Mouse (Mus musculus) thymus, postnatal 14 days (tissue): ENCODE data around the gene Serpinb1c.
"Not testable (repeated sequence)": the region's sequence is repeated elsewhere in the genome, so short reads cannot be mapped to it uniquely, and the experiment has no call there.

Experiments
- DNase-seq: peaks from one replicate; pipeline ENCODE4 v3.0.0; 2021

Gene Serpinb1c

GRCm38 (mm10) chr13:32898111-32898510 is at the start of gene Serpinb1c:
Gene Serpinb1c (minus strand): TSS chr13:32898211.
- no peak for DNase-seq

- DNase-seq, result not testable (repeated sequence)
Measured at GRCm38 (mm10) chr13:32939191-32939590, 41.2 kb upstream of the Serpinb1c start.

GRCm38 (mm10) chr13:32938275-32938674 is 40.3 kb upstream of the Serpinb1c start:
- DNase-seq, result not testable (repeated sequence)

GRCm38 (mm10) chr13:32934706-32935381 is 36.8 kb upstream of the Serpinb1c start:
- no peak for DNase-seq

- DNase-seq, result peak; percentile 16
Measured at GRCm38 (mm10) chr13:32929107-32929750, 31.2 kb upstream of the Serpinb1c start.

GRCm38 (mm10) chr13:32927241-32927640 is 29.2 kb upstream of the Serpinb1c start:
- DNase-seq, result no peak

GRCm38 (mm10) chr13:32926661-32927060 is 28.6 kb upstream of the Serpinb1c start:
- no peak for DNase-seq

- DNase-seq, result no peak
Measured at GRCm38 (mm10) chr13:32924578-32925360, 26.8 kb upstream of the Serpinb1c start.

GRCm38 (mm10) chr13:32922622-32923021 is 24.6 kb upstream of the Serpinb1c start:
- no peak for DNase-seq

GRCm38 (mm10) chr13:32912770-32913380 is 14.9 kb upstream of the Serpinb1c start:
- no peak for DNase-seq

GRCm38 (mm10) chr13:32908182-32908581 is 10.2 kb upstream of the Serpinb1c start:
- no peak for DNase-seq

- peak; percentile 86 for DNase-seq
Measured at GRCm38 (mm10) chr13:32903211-32903873, 5.3 kb upstream of the Serpinb1c start.

GRCm38 (mm10) chr13:32902481-32903015 is 4.5 kb upstream of the Serpinb1c start:
- DNase-seq, result peak; percentile 71

- peak; percentile 35 for DNase-seq
Measured at GRCm38 (mm10) chr13:32900639-32901038, 2.6 kb upstream of the Serpinb1c start.

GRCm38 (mm10) chr13:32899114-32899513 is 1.1 kb upstream of the Serpinb1c start:
- DNase-seq, result not testable (repeated sequence)

- no peak for DNase-seq
Measured at GRCm38 (mm10) chr13:32896931-32897330, 1.1 kb downstream of the Serpinb1c start.

- DNase-seq, result no peak
Measured at GRCm38 (mm10) chr13:32884755-32885154, 13.3 kb downstream of the Serpinb1c start.

GRCm38 (mm10) chr13:32873862-32874261 is 24.1 kb downstream of the Serpinb1c start:
- no peak for DNase-seq

- no peak for DNase-seq
Measured at GRCm38 (mm10) chr13:32868843-32869242, 29.2 kb downstream of the Serpinb1c start.

GRCm38 (mm10) chr13:32868233-32868632 is 29.8 kb downstream of the Serpinb1c start:
- not testable (repeated sequence) for DNase-seq

GRCm38 (mm10) chr13:32867030-32867429 is 31.0 kb downstream of the Serpinb1c start:
- DNase-seq, result no peak

GRCm38 (mm10) chr13:32866484-32866883 is 31.5 kb downstream of the Serpinb1c start:
- peak; percentile 71 for DNase-seq
